Mouse (Mus musculus): ENCODE data around the gene Lsamp. TPM values are rescaled to one million over a fixed set of nuclear protein-coding genes. Genes with fewer than 3 reads are reported as not detected.

Gene Lsamp
- polyA plus RNA-seq, 1 experiment from 2014 or later, result 0.75 TPM

GRCm38 (mm10) chr16:41172839-41173238 lies 1188.7 kb downstream of the Lsamp start:
- Histone ChIP-seq H3K4me1 (no peaks in the 10 kb centered on the region), H3K36me3 (no peaks in the 10 kb centered on the region), H3K4me2 (no peak overlapping the region), H3K27me3 (no peaks in the 10 kb centered on the region), H3K27ac (no peak overlapping the region), H3K4me3 (no peak overlapping the region), H3K9me3 (no peaks in the 10 kb centered on the region), H3K9ac (no peak overlapping the region)
- ATAC-seq (ENCODE audit: borderline replicate concordance, extremely low read depth, low FRiP score, low TSS enrichment), result no peak
- 78% methylated on average over 1 of the region's 1 CpGs for WGBS

- 35% methylated on average over 3 of the region's 3 CpGs for WGBS
- H3K27me3 ChIP-seq, result no peaks in the 10 kb centered on the region
These were observed 1195.4 kb downstream of the Lsamp start for GRCm38 (mm10) chr16:41179557-41179956.

GRCm38 (mm10) chr16:41180867-41181266 lies 1196.7 kb downstream of the Lsamp start:
- H3K9me3 ChIP-seq, result no peaks in the 10 kb centered on the region
- H3K27me3 ChIP-seq, result no peaks in the 10 kb centered on the region
- no peak overlapping the region for H3K9ac ChIP-seq
- no peak overlapping the region for H3K27ac ChIP-seq
- ATAC-seq (ENCODE audit: borderline replicate concordance, extremely low read depth, low FRiP score, low TSS enrichment), result no peak
- no peak overlapping the region for H3K4me3 ChIP-seq
- H3K4me1 ChIP-seq, result no peaks in the 10 kb centered on the region
- no peaks in the 10 kb centered on the region for H3K36me3 ChIP-seq
- WGBS, result 48% methylated on average over 3 of the region's 3 CpGs
- no peak overlapping the region for H3K4me2 ChIP-seq

More at GRCm38 (mm10) chr16:41179557-41179956, 1195.4 kb downstream of the Lsamp start:
- no peaks in the 10 kb centered on the region for H3K36me3 ChIP-seq
- H3K4me3 ChIP-seq, result no peak overlapping the region
- no peak overlapping the region for H3K27ac ChIP-seq
- H3K9ac ChIP-seq, result no peak overlapping the region
- H3K4me2 ChIP-seq, result no peak overlapping the region
- H3K4me1 ChIP-seq, result no peaks in the 10 kb centered on the region
- H3K9me3 ChIP-seq, result no peaks in the 10 kb centered on the region
- ATAC-seq (ENCODE audit: borderline replicate concordance, extremely low read depth, low FRiP score, low TSS enrichment), result no peak

- no peak overlapping the region for H3K4me3 ChIP-seq
- no peak overlapping the region for H3K27ac ChIP-seq
- H3K9ac ChIP-seq, result no peak overlapping the region
- H3K4me2 ChIP-seq, result no peak overlapping the region
- H3K27me3 ChIP-seq, result no peaks in the 10 kb centered on the region
- no peaks in the 10 kb centered on the region for H3K4me1 ChIP-seq
- ATAC-seq (ENCODE audit: borderline replicate concordance, extremely low read depth, low FRiP score, low TSS enrichment), result no peak
- no peaks in the 10 kb centered on the region for H3K9me3 ChIP-seq
- 89% methylated on average over 5 of the region's 5 CpGs for WGBS
- no peaks in the 10 kb centered on the region for H3K36me3 ChIP-seq
These were observed 1225.9 kb downstream of the Lsamp start for GRCm38 (mm10) chr16:41210055-41210454.

- H3K27ac ChIP-seq, result no peak overlapping the region
- H3K4me1 ChIP-seq, result no peaks in the 10 kb centered on the region
- no peaks in the 10 kb centered on the region for H3K27me3 ChIP-seq
- H3K4me2 ChIP-seq, result no peak overlapping the region
- no peak for ATAC-seq (ENCODE audit: borderline replicate concordance, extremely low read depth, low FRiP score, low TSS enrichment)
- H3K4me3 ChIP-seq, result no peak overlapping the region
- H3K9me3 ChIP-seq, result no peaks in the 10 kb centered on the region
- no peak overlapping the region for H3K9ac ChIP-seq
- H3K36me3 ChIP-seq, result no peaks in the 10 kb centered on the region
These were observed 1251.7 kb downstream of the Lsamp start for GRCm38 (mm10) chr16:41235829-41236228.

- H3K4me2 ChIP-seq, result no peak overlapping the region
- no peaks in the 10 kb centered on the region for H3K9me3 ChIP-seq
- no peak overlapping the region for H3K4me3 ChIP-seq
- H3K4me1 ChIP-seq, result no peaks in the 10 kb centered on the region
- no peak overlapping the region for H3K9ac ChIP-seq
- no peak overlapping the region for H3K27ac ChIP-seq
- H3K27me3 ChIP-seq, result no peaks in the 10 kb centered on the region
- H3K36me3 ChIP-seq, result no peaks in the 10 kb centered on the region
- peak; percentile 59; the same call in 1 of the 2 replicates for ATAC-seq (ENCODE audit: borderline replicate concordance, extremely low read depth, low FRiP score, low TSS enrichment)
- WGBS, result 40% methylated on average over 4 of the region's 4 CpGs
These were observed 1258.7 kb downstream of the Lsamp start for GRCm38 (mm10) chr16:41242841-41243240.

GRCm38 (mm10) chr16:41244711-41245110 lies 1260.5 kb downstream of the Lsamp start:
- Histone ChIP-seq H3K27me3 (no peaks in the 10 kb centered on the region), H3K36me3 (no peaks in the 10 kb centered on the region), H3K9ac (no peak overlapping the region), H3K4me1 (no peaks in the 10 kb centered on the region), H3K9me3 (no peaks in the 10 kb centered on the region), H3K4me3 (no peak overlapping the region), H3K27ac (no peak overlapping the region), H3K4me2 (no peak overlapping the region)
- no peak for ATAC-seq (ENCODE audit: borderline replicate concordance, extremely low read depth, low FRiP score, low TSS enrichment)
- WGBS, result 15% methylated on average over 2 of the region's 2 CpGs

GRCm38 (mm10) chr16:41258145-41259035 lies 1274.2 kb downstream of the Lsamp start:
- H3K27me3 ChIP-seq, result no peaks in the 10 kb centered on the region
- no peak overlapping the region for H3K9ac ChIP-seq
- no peaks in the 10 kb centered on the region for H3K36me3 ChIP-seq
- no peak overlapping the region for H3K4me2 ChIP-seq
- H3K4me3 ChIP-seq, result no peak overlapping the region
- 48% methylated on average over 12 of the region's 12 CpGs for WGBS
- no peak overlapping the region for H3K27ac ChIP-seq
- H3K9me3 ChIP-seq, result no peaks in the 10 kb centered on the region
- ATAC-seq (ENCODE audit: borderline replicate concordance, extremely low read depth, low FRiP score, low TSS enrichment), result no peak
- H3K4me1 ChIP-seq, result no peaks in the 10 kb centered on the region

GRCm38 (mm10) chr16:41275999-41276671 lies 1292.0 kb downstream of the Lsamp start:
- H3K9me3 ChIP-seq, result no peaks in the 10 kb centered on the region
- no peaks in the 10 kb centered on the region for H3K4me1 ChIP-seq
- ATAC-seq (ENCODE audit: borderline replicate concordance, extremely low read depth, low FRiP score, low TSS enrichment), result no peak
- no peaks in the 10 kb centered on the region for H3K27me3 ChIP-seq
- H3K4me2 ChIP-seq, result no peak overlapping the region
- H3K27ac ChIP-seq, result no peak overlapping the region
- H3K36me3 ChIP-seq, result no peaks in the 10 kb centered on the region
- no peak overlapping the region for H3K9ac ChIP-seq
- no peak overlapping the region for H3K4me3 ChIP-seq
- WGBS, result 86% methylated on average over 2 of the region's 2 CpGs

- Histone ChIP-seq H3K27ac (no peak overlapping the region), H3K4me1 (no peaks in the 10 kb centered on the region), H3K36me3 (no peaks in the 10 kb centered on the region), H3K4me2 (no peak overlapping the region), H3K9ac (no peak overlapping the region), H3K4me3 (no peak overlapping the region), H3K27me3 (no peaks in the 10 kb centered on the region), H3K9me3 (no peaks in the 10 kb centered on the region)
- ATAC-seq (ENCODE audit: borderline replicate concordance, extremely low read depth, low FRiP score, low TSS enrichment), result no peak
- 59% methylated on average over 3 of the region's 3 CpGs for WGBS
These were observed 1333.8 kb downstream of the Lsamp start for GRCm38 (mm10) chr16:41317992-41318391.

GRCm38 (mm10) chr16:41343431-41343830 lies 1359.3 kb downstream of the Lsamp start:
- H3K27ac ChIP-seq, result no peak overlapping the region
- no peak for ATAC-seq (ENCODE audit: borderline replicate concordance, extremely low read depth, low FRiP score, low TSS enrichment)
- H3K9ac ChIP-seq, result no peak overlapping the region
- H3K9me3 ChIP-seq, result no peaks in the 10 kb centered on the region
- H3K4me1 ChIP-seq, result no peaks in the 10 kb centered on the region
- WGBS, result 72% methylated on average over 1 of the region's 1 CpGs
- no peak overlapping the region for H3K4me3 ChIP-seq
- H3K27me3 ChIP-seq, result no peaks in the 10 kb centered on the region
- no peaks in the 10 kb centered on the region for H3K36me3 ChIP-seq
- no peak overlapping the region for H3K4me2 ChIP-seq

- no peaks in the 10 kb centered on the region for H3K27me3 ChIP-seq
- no peak overlapping the region for H3K9ac ChIP-seq
- H3K36me3 ChIP-seq, result no peaks in the 10 kb centered on the region
- no peak overlapping the region for H3K4me3 ChIP-seq
- 68% methylated on average over 2 of the region's 2 CpGs for WGBS
- H3K4me2 ChIP-seq, result no peak overlapping the region
- H3K4me1 ChIP-seq, result no peaks in the 10 kb centered on the region
- ATAC-seq (ENCODE audit: borderline replicate concordance, extremely low read depth, low FRiP score, low TSS enrichment), result no peak
- no peaks in the 10 kb centered on the region for H3K9me3 ChIP-seq
- H3K27ac ChIP-seq, result no peak overlapping the region
These were observed 1381.0 kb downstream of the Lsamp start for GRCm38 (mm10) chr16:41365138-41365537.
